Mouse (Mus musculus): ENCODE data around the gene Dnajb2. TPM values are rescaled to one million over a fixed set of nuclear protein-coding genes. Genes with fewer than 3 reads are reported as not detected.
A peak's percentile ranks its signal among the peaks of the same experiment; 100 is the strongest.

Dnajb2 gene
- total RNA-seq, 2 experiments from 2014 or later: 93.6 to 102 TPM

DNA sequence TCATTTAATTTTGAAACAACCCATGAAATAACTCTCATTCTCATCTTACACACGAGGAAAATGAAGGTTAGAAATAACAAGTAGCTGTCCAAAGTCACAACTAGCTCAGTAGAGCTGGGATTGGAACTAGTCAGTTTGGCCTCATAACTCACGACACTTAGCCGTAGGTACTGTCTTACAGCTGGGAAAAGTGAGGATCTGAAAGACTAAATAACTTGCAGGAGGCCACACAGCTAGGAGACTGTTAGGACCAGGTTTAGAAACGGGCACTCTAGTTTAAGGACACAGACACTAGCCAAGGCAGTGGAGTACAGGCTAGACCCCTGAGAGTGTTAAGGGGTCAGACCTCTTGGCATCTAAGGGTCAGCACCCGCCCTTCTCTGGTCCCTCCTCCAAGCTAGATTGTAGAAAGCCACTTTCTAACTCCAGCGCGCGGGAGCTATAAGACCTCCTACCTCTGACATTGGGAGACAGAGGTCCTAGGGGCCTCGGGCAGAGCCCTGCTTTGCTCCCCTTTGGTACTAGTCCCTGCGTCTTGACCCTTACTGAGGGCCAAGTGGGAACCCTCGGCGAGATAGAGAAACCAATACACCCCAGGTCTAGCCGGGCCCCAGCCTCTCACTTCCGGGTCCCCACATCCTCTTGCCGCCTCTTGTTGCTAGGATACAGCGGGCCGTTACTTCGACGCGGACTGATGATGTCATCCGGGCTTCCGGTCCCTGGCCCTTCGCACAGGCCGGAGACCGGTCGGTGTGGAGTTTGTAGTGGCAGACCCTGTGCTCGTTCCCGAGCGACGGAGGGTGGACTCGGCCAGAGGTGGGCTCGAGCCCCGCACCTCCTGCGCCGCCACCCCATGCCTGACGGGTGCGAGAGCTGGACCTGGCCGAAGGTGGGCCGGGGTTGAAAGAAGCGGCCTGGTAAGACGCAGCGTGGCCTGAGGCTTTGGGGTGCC, 25.8 kb upstream of the Dnajb2 start, which contains the start of the genes Glb1l and Stk16:
TSS of gene Glb1l (minus strand) at position 678 of the 952 bp plus-strand sequence.
TSS of gene Stk16 (plus strand) at position 703 of the 952 bp plus-strand sequence.
- peak within 1 kb of the TSS; percentile 88 for H3K27ac ChIP-seq
- H3K4me3 ChIP-seq: peak within 1 kb of the TSS; percentile 95
- no peak for TF ChIP-seq CTCF (IDR thresholded peaks at IDR 0.05)
- intact Hi-C loops (cut with DNase I): no loop called here
- DNase-seq (ENCODE audit: extremely low spot score in 1 of 2, low spot score in 2 of 2): peak; percentile 95 to 96

GRCm38 (mm10) chr1:75211141-75211708, 25.0 kb upstream of the Dnajb2 start:
- no peak for TF ChIP-seq CTCF (IDR thresholded peaks at IDR 0.05)
- Histone ChIP-seq H3K4me3 (peak overlapping the region; percentile 95), H3K27ac (peak overlapping the region; percentile 88)
- intact Hi-C loops (cut with DNase I): no loop called here
- no peak for DNase-seq (ENCODE audit: extremely low spot score in 1 of 2, low spot score in 2 of 2)

DNA sequence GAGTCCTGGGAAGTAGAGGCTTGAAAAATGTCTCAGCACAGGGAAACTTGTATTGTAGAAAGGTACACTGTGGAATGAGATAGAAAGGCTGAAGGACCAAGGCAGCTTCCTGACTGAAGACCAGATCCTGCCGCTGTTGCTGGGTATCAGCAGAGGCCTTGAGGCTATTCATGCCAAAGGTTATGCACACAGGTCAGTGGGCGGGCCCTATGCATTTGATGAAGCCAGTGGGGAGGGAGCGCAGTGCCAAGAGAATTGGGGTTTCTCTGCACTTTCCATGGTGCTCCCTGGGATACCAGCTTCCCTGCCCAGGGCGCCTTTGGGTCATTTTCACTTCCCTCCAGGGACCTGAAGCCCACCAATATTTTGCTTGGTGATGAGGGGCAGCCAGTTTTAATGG, 23.7 kb upstream of the Dnajb2 start:
- TF ChIP-seq CTCF (IDR thresholded peaks at IDR 0.05): no peak
- intact Hi-C loops (cut with DNase I): no loop called here
- no peak overlapping the region for H3K27ac ChIP-seq
- no peak for DNase-seq (ENCODE audit: extremely low spot score in 1 of 2, low spot score in 2 of 2)
- no peak overlapping the region for H3K4me3 ChIP-seq

DNA sequence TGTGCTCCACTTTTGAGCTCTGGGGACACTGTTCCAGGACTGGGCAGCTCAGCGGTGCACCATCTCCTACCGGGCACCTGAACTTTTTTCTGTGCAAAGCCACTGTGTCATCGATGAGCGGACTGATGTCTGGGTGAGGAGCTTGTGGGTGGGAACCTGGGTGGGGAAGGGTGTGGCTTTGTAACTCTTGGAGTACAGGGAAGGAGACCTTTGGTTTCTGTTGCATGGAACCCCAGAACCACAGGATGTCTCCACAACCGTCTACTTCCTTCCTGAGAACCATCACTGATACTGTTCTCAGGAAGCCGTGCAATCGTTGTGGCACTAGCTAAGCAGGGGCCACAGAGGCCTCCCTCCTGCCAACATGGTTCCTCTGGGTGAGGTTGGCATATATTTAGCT, 23.1 kb upstream of the Dnajb2 start:
- intact Hi-C loops (cut with DNase I): no loop called here
- no peak overlapping the region for H3K4me3 ChIP-seq
- H3K27ac ChIP-seq: no peak overlapping the region
- TF ChIP-seq CTCF (IDR thresholded peaks at IDR 0.05): no peak
- no peak for DNase-seq (ENCODE audit: extremely low spot score in 1 of 2, low spot score in 2 of 2)

DNA sequence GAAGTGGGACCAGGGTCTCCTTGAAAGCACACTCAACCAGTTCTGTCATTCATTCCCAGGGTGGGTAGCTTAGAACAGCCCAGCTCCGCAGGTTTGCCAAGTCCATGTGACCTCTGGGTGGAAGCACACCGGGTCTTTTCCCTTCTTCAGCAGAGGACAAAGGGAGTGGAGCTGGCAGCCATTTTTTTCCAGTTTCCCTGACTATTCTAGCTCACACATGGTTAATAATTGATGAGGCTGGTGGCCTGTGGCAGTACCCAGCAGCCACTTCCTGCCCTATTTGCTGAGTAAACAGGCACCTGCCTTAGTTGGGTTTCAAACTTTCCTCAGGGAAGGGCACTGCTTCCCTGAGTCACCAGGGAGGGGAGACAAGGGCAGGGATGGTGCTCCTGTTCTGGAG, 21.8 kb upstream of the Dnajb2 start:
- H3K27ac ChIP-seq: peak overlapping the region; percentile 53
- H3K4me3 ChIP-seq: no peak overlapping the region
- no peak for DNase-seq (ENCODE audit: extremely low spot score in 1 of 2, low spot score in 2 of 2)
- no peak for TF ChIP-seq CTCF (IDR thresholded peaks at IDR 0.05)
- intact Hi-C loops (cut with DNase I): no loop called here

DNA sequence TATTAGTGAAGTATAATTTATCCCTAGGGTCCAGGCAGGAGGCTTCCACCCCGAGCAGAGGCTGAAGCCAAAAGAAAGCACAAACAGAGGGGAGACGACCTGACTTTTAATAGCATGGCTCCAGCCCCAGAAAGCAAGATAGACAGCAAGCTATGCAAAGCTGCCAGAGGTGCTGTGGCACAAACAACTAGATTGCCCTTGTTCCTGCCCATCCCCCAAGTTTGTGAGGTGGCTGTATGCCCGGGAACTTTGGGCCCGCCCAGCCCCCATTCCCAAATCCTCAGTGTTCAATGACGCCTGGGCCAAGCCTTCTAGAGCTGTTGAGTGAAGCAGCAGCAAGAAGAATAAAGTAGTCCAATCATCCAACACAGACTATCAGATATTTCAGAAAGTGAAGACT, 21.3 kb upstream of the Dnajb2 start:
- TF ChIP-seq CTCF (IDR thresholded peaks at IDR 0.05): no peak
- peak; percentile 56 to 68 for DNase-seq (ENCODE audit: extremely low spot score in 1 of 2, low spot score in 2 of 2)
- intact Hi-C loops (cut with DNase I): loop anchor here (5.0 kb wide), 2 partner anchors 33 to 37 kb away; partner anchors contain the start of gene Abcb6
- H3K4me3 ChIP-seq: no peak overlapping the region
- peak overlapping the region; percentile 29; the same call in 1 of the 2 replicates for H3K27ac ChIP-seq

DNA sequence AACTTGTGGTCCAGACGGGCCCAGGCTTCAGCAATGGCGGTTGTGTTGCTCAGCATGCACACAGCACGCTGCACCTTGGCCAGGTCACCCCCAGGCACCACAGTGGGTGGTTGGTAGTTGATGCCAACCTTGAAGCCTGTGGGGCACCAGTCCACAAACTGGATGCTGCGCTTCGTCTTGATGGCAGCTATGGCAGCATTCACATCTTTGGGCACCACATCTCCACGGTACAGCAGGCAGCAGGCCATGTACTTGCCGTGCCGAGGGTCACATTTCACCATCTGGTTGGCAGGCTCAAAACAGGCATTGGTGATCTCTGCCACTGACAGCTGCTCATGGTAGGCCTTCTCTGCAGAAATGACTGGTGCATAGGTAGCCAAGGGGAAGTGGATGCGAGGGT, 20.4 kb upstream of the Dnajb2 start:
- DNase-seq (ENCODE audit: extremely low spot score in 1 of 2, low spot score in 2 of 2): no peak
- TF ChIP-seq CTCF (IDR thresholded peaks at IDR 0.05): no peak
- Histone ChIP-seq H3K27ac (peak overlapping the region; percentile 29; the same call in 1 of the 2 replicates), H3K4me3 (peak overlapping the region; percentile 9; the same call in 1 of the 2 replicates)
- intact Hi-C loops (cut with DNase I): loop anchor here (5.0 kb wide), 2 partner anchors 33 to 37 kb away; partner anchors contain the start of gene Abcb6

DNA sequence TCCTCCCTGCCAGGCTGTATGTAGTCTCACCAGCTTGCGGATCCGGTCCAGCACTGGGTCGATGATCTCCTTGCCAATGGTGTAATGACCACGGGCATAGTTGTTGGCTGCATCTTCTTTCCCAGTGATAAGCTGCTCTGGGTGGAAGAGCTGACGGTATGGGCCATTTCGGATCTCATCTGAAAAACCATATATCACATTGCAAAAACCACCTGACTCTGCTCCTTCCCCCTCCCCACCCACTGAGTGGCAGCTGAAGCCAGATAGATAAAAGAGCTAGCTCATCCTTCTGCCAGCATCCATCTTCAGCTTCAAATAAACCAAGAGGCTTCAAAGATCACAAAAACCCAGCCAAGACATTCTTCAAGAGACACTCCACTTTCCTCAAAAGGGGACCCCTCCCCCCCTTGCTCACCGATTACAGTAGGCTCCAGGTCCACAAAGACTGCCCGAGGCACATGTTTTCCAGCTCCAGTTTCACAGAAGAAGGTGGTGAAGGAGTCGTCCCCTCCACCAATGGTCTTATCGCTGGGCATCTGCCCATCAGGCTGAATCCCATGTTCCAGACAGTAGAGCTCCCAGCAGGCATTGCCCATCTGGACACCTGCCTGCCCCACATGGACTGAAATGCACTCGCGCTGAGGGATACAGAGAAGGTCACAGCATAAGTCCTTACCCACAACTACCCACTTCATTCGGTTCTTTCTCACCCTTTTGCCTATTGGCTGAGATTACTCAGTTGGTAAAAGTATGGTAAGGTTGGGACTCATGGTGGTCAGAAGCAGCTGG, 19.2 kb upstream of the Dnajb2 start:
- Histone ChIP-seq H3K27ac (peak overlapping the region; percentile 92), H3K4me3 (peak overlapping the region; percentile 79)
- no peak for TF ChIP-seq CTCF (IDR thresholded peaks at IDR 0.05)
- intact Hi-C loops (cut with DNase I): loop anchor here (5.0 kb wide), 2 partner anchors 35 kb away; partner anchors contain the start of gene Abcb6
- DNase-seq (ENCODE audit: extremely low spot score in 1 of 2, low spot score in 2 of 2): no peak

DNA sequence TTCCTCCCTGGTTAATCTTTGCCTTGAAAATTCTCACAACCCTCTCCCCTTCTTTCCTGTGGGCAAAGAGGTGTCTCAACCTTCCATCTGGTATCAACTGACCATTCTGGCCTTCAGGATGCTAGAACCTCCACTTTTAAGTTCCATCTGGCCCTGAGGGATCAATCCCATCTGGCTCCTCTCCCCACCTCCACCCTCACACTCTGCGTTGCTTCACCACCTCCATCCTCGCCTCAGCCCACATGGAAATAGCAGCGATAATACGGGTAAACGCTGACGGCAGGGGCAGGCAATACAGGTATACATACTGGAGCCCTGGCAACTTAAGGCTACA, 18.3 kb upstream of the Dnajb2 start:
- intact Hi-C loops (cut with DNase I): loop anchor here (2.0 to 5.0 kb wide), 3 partner anchors 34 to 45 kb away; partner anchors contain the start of gene Abcb6
- Histone ChIP-seq H3K27ac (peak overlapping the region; percentile 92), H3K4me3 (peak overlapping the region; percentile 79)
- TF ChIP-seq CTCF (IDR thresholded peaks at IDR 0.05): no peak
- no peak for DNase-seq (ENCODE audit: extremely low spot score in 1 of 2, low spot score in 2 of 2)

- intact Hi-C loops (cut with DNase I): loop anchor here (1.0 to 5.0 kb wide), 4 partner anchors 18 to 44 kb away; partner anchors contain the start of genes Abcb6 and Dnajb2
- peak; percentile 71 for DNase-seq (ENCODE audit: extremely low spot score in 1 of 2, low spot score in 2 of 2)
- no peak for TF ChIP-seq CTCF (IDR thresholded peaks at IDR 0.05)
- Histone ChIP-seq H3K27ac (peak overlapping the region; percentile 92), H3K4me3 (peak overlapping the region; percentile 79)
Observed at GRCm38 (mm10) chr1:75218227-75219001, 17.8 kb upstream of the Dnajb2 start.

All from left cerebral cortex, adult 2 months (tissue).